8 mouse cellular contexts compared by ENCODE assay signal in genomic region chr8:105254152-105254965, GRCm38 (mm10). TPM values are rescaled to one million over a fixed set of nuclear protein-coding genes. Genes with fewer than 3 reads are reported as not detected.
DNase-seq lines count a peak whose midpoint lies in the region; ATAC-seq and TF ChIP-seq lines count a peak whose summit lies in the region.

No protein-coding gene starts in this region.

- peaks cover 38% of the 10 kb centered on the region for H3K36me3 ChIP-seq in forebrain, postnatal 0 days (ENCODE audit: insufficient read depth)
- H3K36me3 ChIP-seq in lung, embryonic 15.5 days, result peaks cover 39% of the 10 kb centered on the region
- H3K36me3 ChIP-seq in thymus, adult 2 months (ENCODE audit: control insufficient read depth, insufficient read depth, low read length), result peaks cover 4% of the 10 kb centered on the region; the same call in 1 of the 2 replicates

- peak overlapping the region; percentile 63 for H3K4me3 ChIP-seq in cerebellum, adult 2 months (replicated peaks; ENCODE audit: insufficient read depth, low read depth, low read length)
- peak overlapping the region; percentile 56 for H3K4me3 ChIP-seq in forebrain, postnatal 0 days (ENCODE audit: low read depth, low read length)
- H3K4me3 ChIP-seq in lung, embryonic 15.5 days, result peak overlapping the region; percentile 54
- peak overlapping the region; percentile 57 for H3K4me3 ChIP-seq in thymus, adult 2 months (ENCODE audit: control insufficient read depth, insufficient read depth, low read length)

- peak overlapping the region; percentile 73 for H3K9ac ChIP-seq in forebrain, postnatal 0 days
- peak overlapping the region; percentile 54 for H3K9ac ChIP-seq in lung, embryonic 15.5 days

- no peak for TF ChIP-seq POLR2A in cerebellum, adult 2 months (IDR thresholded peaks at IDR 0.05; ENCODE audit: borderline replicate concordance, insufficient read depth, low read length)
- peak; percentile 57; the same call in 1 of the 2 replicates for TF ChIP-seq POLR2A in thymus, adult 2 months (IDR thresholded peaks at IDR 0.05; ENCODE audit: control insufficient read depth, extremely low read depth, insufficient read depth, low read length, poor library complexity)

- H3K27ac ChIP-seq in cerebellum, adult 2 months (ENCODE audit: insufficient read depth, low read length), result no peak overlapping the region
- H3K27ac ChIP-seq in forebrain, postnatal 0 days (ENCODE audit: low read depth, low read length), result no peak overlapping the region
- H3K27ac ChIP-seq in lung, embryonic 15.5 days, result peak overlapping the region; percentile 84
- H3K27ac ChIP-seq in thymus, adult 2 months (ENCODE audit: control insufficient read depth, insufficient read depth, low read length), result no peak overlapping the region

- no peaks in the 10 kb centered on the region for H3K9me3 ChIP-seq in forebrain, postnatal 0 days (ENCODE audit: low read length)
- H3K9me3 ChIP-seq in lung, embryonic 15.5 days, result no peaks in the 10 kb centered on the region

- under 1% methylated on average over 74 of the region's 74 CpGs for WGBS in cerebellum, adult 2 months
- WGBS in forebrain, postnatal 0 days, result 1% methylated on average over 74 of the region's 74 CpGs
- under 1% methylated on average over 74 of the region's 74 CpGs for WGBS in lung, embryonic 15.5 days
- WGBS in thymus, adult 2 months, result under 1% methylated on average over 74 of the region's 74 CpGs

- H3K27me3 ChIP-seq in cerebellum, adult 2 months (ENCODE audit: control insufficient read depth, insufficient read depth, low read length), result no peaks in the 10 kb centered on the region
- H3K27me3 ChIP-seq in forebrain, postnatal 0 days (ENCODE audit: insufficient read depth, low read length), result peaks cover 21% of the 10 kb centered on the region
- H3K27me3 ChIP-seq in lung, embryonic 15.5 days, result peaks cover 30% of the 10 kb centered on the region
- H3K27me3 ChIP-seq in thymus, adult 2 months (ENCODE audit: control insufficient read depth, insufficient read depth, low read length), result no peaks in the 10 kb centered on the region

- TF ChIP-seq CTCF in cerebellum, adult 2 months (IDR thresholded peaks at IDR 0.05; ENCODE audit: borderline replicate concordance, insufficient read depth, low read depth, low read length), result peak; percentile 72
- peak; percentile 93 for TF ChIP-seq CTCF in forebrain, postnatal 0 days (IDR thresholded peaks at IDR 0.05; ENCODE audit: low read depth)
- peak; percentile 86 for TF ChIP-seq CTCF in thymus, adult 2 months (IDR thresholded peaks at IDR 0.05; ENCODE audit: borderline replicate concordance, control insufficient read depth, extremely low read depth, insufficient read depth, low read length, poor library complexity)

- H3K4me1 ChIP-seq in cerebellum, adult 2 months (ENCODE audit: control insufficient read depth, insufficient read depth, low read length), result peaks cover 1% of the 10 kb centered on the region; the same call in 1 of the 2 replicates
- peaks cover 4% of the 10 kb centered on the region for H3K4me1 ChIP-seq in forebrain, postnatal 0 days (ENCODE audit: insufficient read depth)
- H3K4me1 ChIP-seq in lung, embryonic 15.5 days, result peaks cover 37% of the 10 kb centered on the region
- H3K4me1 ChIP-seq in thymus, adult 2 months (replicated peaks; ENCODE audit: control insufficient read depth, insufficient read depth, low read length), result peaks cover 18% of the 10 kb centered on the region

- H3K4me2 ChIP-seq in forebrain, postnatal 0 days (ENCODE audit: low read depth), result peak overlapping the region; percentile 92
- H3K4me2 ChIP-seq in lung, embryonic 15.5 days, result peak overlapping the region; percentile 97

- peak; percentile 92 for ATAC-seq in forebrain, postnatal 0 days
- peak; percentile 89 for ATAC-seq in lung, embryonic 15.5 days (ENCODE audit: borderline replicate concordance, extremely low read depth, low FRiP score, low TSS enrichment)

- peak; percentile 54 for DNase-seq in MEL-GATA-1-ER (ENCODE audit: extremely low read depth, low read depth)
- DNase-seq in cerebellum, adult 2 months, result peak; percentile 79 to 83
- DNase-seq in forebrain, postnatal 0 days, result peak; percentile 92
- DNase-seq in heart, postnatal 4 days, result peak; percentile 94
- peak; percentile 72 for DNase-seq in layer of hippocampus, adult 9-10 months (ENCODE audit: low spot score)
- DNase-seq in ovary, adult 18-20 months (ENCODE audit: low spot score), result peak; percentile 79
- DNase-seq in thymus, adult 2 months, result peak; percentile 98

RNA-seq across cellular contexts. Expression of gene B3gnt9, which starts 0.6 kb away (rescaled TPM):
- polyA plus RNA-seq in cerebellum, adult 2 months (2012; rRNA removed), result 5.2 and 6.3 TPM in 2 replicates
- total RNA-seq in forebrain, postnatal 0 days (2014; rRNA removed), result 8.4 and 11.4 TPM in 2 replicates
- 6.6 and 6.8 TPM in 2 replicates for polyA plus RNA-seq in forebrain, postnatal 0 days (2015; fragmentation: Nextera tagmentation; extraction: Ambion mirVana)
- total RNA-seq in heart, postnatal 4 days (2021), result 1 to 10 TPM; 9.0 TPM
- polyA plus RNA-seq in lung, embryonic 15.5 days (2015; fragmentation: Nextera tagmentation; extraction: Ambion mirVana), result 23.4 and 26.0 TPM in 2 replicates
- 11.6 and 13.1 TPM in 2 replicates for polyA plus RNA-seq in thymus, adult 2 months (2012; rRNA removed)

RNA-seq across cellular contexts. Expression of gene Tradd, which starts 10.1 kb away (rescaled TPM):
- 10.3 and 12.1 TPM in 2 replicates for polyA plus RNA-seq in cerebellum, adult 2 months (2012; rRNA removed)
- 14.7 and 23.9 TPM in 2 replicates for total RNA-seq in forebrain, postnatal 0 days (2014; rRNA removed)
- 14.0 and 20.9 TPM in 2 replicates for polyA plus RNA-seq in forebrain, postnatal 0 days (2015; fragmentation: Nextera tagmentation; extraction: Ambion mirVana)
- total RNA-seq in heart, postnatal 4 days (2021), result 10 to 100 TPM in 1 of 2 experiments, 1 to 10 TPM in 1; 9.4 to 10.1 TPM
- polyA plus RNA-seq in lung, embryonic 15.5 days (2015; fragmentation: Nextera tagmentation; extraction: Ambion mirVana), result 29.8 and 33.6 TPM in 2 replicates
- polyA plus RNA-seq in thymus, adult 2 months (2012; rRNA removed), result 40.1 and 40.4 TPM in 2 replicates

RNA-seq across cellular contexts. Expression of gene Fbxl8, which starts 10.1 kb away (rescaled TPM):
- 1.7 and 2.1 TPM in 2 replicates for polyA plus RNA-seq in cerebellum, adult 2 months (2012; rRNA removed)
- total RNA-seq in forebrain, postnatal 0 days (2014; rRNA removed), result 0.38 and 1.4 TPM in 2 replicates
- polyA plus RNA-seq in forebrain, postnatal 0 days (2015; fragmentation: Nextera tagmentation; extraction: Ambion mirVana), result 0.85 and 1.1 TPM in 2 replicates
- 1 to 10 TPM; 3.7 TPM for total RNA-seq in heart, postnatal 4 days (2021)
- polyA plus RNA-seq in lung, embryonic 15.5 days (2015; fragmentation: Nextera tagmentation; extraction: Ambion mirVana), result 4.8 and 4.9 TPM in 2 replicates
- 27.8 and 30.4 TPM in 2 replicates for polyA plus RNA-seq in thymus, adult 2 months (2012; rRNA removed)

RNA-seq across cellular contexts. Expression of gene Hsf4, which starts 15.2 kb away (rescaled TPM):
- polyA plus RNA-seq in cerebellum, adult 2 months (2012; rRNA removed), result 18.4 and 24.5 TPM in 2 replicates
- total RNA-seq in forebrain, postnatal 0 days (2014; rRNA removed), result 0.15 and 0.90 TPM in 2 replicates
- 0.30 and 0.44 TPM in 2 replicates for polyA plus RNA-seq in forebrain, postnatal 0 days (2015; fragmentation: Nextera tagmentation; extraction: Ambion mirVana)
- 1 to 10 TPM in 1 of 2 experiments, under 1 TPM in 1; 0.81 to 1.5 TPM for total RNA-seq in heart, postnatal 4 days (2021)
- polyA plus RNA-seq in lung, embryonic 15.5 days (2015; fragmentation: Nextera tagmentation; extraction: Ambion mirVana), result 0.61 and 0.69 TPM in 2 replicates
- polyA plus RNA-seq in thymus, adult 2 months (2012; rRNA removed), result 2.9 and 3.3 TPM in 2 replicates

RNA-seq across cellular contexts. Expression of gene Nol3, which starts 21.6 kb away (rescaled TPM):
- polyA plus RNA-seq in cerebellum, adult 2 months (2012; rRNA removed), result 8.8 and 10.4 TPM in 2 replicates
- total RNA-seq in forebrain, postnatal 0 days (2014; rRNA removed), result 1.5 and 1.7 TPM in 2 replicates
- 3.0 and 4.3 TPM in 2 replicates for polyA plus RNA-seq in forebrain, postnatal 0 days (2015; fragmentation: Nextera tagmentation; extraction: Ambion mirVana)
- total RNA-seq in heart, postnatal 4 days (2021), result 10 to 100 TPM in 1 of 2 experiments, 1 to 10 TPM in 1; 9.9 to 11.0 TPM
- polyA plus RNA-seq in lung, embryonic 15.5 days (2015; fragmentation: Nextera tagmentation; extraction: Ambion mirVana), result 1.5 and 1.7 TPM in 2 replicates
- polyA plus RNA-seq in thymus, adult 2 months (2012; rRNA removed), result 3.5 and 4.0 TPM in 2 replicates
